Mouse (Mus musculus): Measurements from ENCODE around the gene Stard3nl.

Stard3nl gene

GRCm38 (mm10) chr13:19395688-19396354 lies at the start of gene Stard3nl:
TSS of gene Stard3nl (minus strand) at chr13:19395795.
- peak; percentile 97 for DNase-seq (ENCODE audit: low spot score in 2 of 2)

- no peak for DNase-seq (ENCODE audit: low spot score in 2 of 2)
These were observed 42.4 kb upstream of the Stard3nl start for GRCm38 (mm10) chr13:19438040-19438439.

DNA sequence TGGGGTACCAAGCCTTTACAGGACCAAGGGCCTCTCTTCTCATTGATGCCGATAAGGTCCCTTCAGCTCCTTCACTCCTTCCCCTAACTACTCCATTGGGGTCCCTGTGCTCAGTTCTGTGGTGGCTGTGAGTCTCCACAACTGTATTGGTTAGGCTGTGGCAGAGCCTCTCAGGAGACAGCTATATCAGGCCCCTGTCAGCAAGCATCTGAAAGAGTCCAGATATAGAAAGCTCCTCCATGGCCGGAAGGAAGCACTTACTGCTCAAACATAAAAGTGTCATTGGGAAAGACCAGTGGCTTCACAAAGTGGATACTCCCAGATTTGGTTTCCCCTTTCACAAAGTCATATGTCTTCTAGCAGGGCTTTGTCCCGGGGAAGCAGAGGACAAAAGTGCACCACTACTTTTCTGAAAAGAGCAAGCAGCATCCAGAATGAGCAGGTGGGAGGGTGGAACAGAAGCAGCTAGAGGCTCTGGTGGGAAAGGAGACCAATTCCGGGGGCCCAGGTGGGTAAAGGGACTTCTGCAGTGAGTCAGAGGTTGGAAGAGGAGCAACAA lies 34.3 kb upstream of the Stard3nl start:
- no peak for DNase-seq (ENCODE audit: low spot score in 2 of 2)

GRCm38 (mm10) chr13:19428076-19428475 lies 32.5 kb upstream of the Stard3nl start:
- no peak for DNase-seq (ENCODE audit: low spot score in 2 of 2)

DNA sequence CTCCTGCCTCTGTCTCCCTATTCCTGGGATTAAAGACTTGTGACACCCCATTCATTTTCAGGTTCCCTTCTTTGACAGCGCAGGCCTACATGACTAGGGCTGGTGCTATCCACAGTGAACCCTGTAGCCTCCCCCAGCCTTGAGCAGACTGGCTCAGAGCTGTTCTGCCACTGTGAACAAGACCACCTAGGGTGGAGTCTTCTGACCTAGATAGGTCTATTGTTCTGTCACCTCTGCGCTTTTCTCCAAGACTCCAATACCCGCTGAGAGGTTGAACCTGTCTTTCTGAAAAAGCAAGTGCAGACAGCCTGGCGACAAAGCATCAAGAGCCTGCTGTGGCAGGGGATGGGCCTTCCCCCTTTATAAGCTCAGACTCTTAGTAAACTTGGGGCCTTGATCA lies 29.0 kb upstream of the Stard3nl start:
- no peak for DNase-seq (ENCODE audit: low spot score in 2 of 2)

DNA sequence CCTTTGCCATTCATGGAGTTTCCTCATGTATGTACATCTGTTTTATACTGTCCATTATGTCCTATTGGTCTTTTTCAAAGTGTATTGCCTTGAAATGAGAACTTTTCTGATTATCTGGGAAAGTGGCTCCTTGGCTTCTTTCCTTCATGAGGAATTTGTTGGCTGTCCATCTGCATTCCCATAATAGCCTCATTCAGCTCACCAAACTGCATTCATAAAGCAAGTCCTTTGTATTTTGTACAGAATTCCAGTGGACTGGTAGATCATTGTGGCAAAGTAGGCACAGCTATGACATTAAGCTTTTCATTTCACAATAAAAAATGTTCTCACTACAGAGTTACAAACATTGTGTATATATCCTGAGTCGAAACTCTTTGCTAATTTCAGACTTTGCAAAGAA lies 26.9 kb upstream of the Stard3nl start:
- DNase-seq (ENCODE audit: low spot score in 2 of 2), result no peak

GRCm38 (mm10) chr13:19417885-19418521 lies 22.4 kb upstream of the Stard3nl start:
- DNase-seq (ENCODE audit: low spot score in 2 of 2), result no peak

- no peak for DNase-seq (ENCODE audit: low spot score in 2 of 2)
These were observed 20.4 kb upstream of the Stard3nl start for GRCm38 (mm10) chr13:19415894-19416531.

GRCm38 (mm10) chr13:19415337-19415736 lies 19.7 kb upstream of the Stard3nl start:
- DNase-seq (ENCODE audit: low spot score in 2 of 2), result no peak

GRCm38 (mm10) chr13:19412334-19412939 lies 16.8 kb upstream of the Stard3nl start:
- no peak for DNase-seq (ENCODE audit: low spot score in 2 of 2)

DNA sequence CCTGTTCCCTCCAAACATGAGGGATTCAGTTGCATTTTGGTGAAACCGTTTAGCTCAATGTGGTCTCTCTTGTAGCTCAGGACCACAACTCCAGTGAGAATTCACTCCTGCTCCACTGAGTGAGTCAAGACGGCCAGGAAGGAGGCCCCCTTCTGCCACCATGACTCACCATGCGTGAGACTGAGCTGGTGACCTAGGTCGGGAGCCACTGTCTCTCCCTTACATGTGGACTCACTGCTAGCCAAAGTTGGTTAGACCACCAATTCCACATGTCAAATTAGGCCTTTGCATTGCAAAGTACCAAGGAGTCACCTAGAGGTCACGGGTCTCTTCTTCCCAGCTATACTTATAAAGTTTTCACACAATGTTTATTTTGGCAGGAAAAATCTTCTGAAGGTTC lies 16.3 kb upstream of the Stard3nl start:
- no peak for DNase-seq (ENCODE audit: low spot score in 2 of 2)

GRCm38 (mm10) chr13:19410694-19411093 lies 15.1 kb upstream of the Stard3nl start:
- no peak for DNase-seq (ENCODE audit: low spot score in 2 of 2)

GRCm38 (mm10) chr13:19407953-19408352 lies 12.4 kb upstream of the Stard3nl start:
- no peak for DNase-seq (ENCODE audit: low spot score in 2 of 2)

DNA sequence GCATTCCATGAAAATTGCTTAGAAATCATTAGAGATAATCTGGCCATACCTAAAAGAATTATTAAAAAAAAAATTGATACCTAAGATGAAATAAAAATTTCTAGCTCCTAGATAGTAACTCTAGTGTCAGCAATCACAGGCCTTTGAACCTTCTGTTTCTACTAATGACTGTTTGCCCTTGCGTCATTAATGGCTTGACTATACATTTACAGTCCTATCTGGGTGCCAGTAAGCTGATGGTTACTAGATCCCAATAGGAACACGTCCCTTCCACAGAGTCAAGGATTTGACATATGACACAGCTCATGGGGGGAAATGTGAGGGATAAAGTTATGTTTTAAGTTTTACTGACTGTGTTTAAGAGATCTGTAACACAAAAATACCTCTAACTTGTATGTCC lies 9.0 kb upstream of the Stard3nl start:
- no peak for DNase-seq (ENCODE audit: low spot score in 2 of 2)

DNA sequence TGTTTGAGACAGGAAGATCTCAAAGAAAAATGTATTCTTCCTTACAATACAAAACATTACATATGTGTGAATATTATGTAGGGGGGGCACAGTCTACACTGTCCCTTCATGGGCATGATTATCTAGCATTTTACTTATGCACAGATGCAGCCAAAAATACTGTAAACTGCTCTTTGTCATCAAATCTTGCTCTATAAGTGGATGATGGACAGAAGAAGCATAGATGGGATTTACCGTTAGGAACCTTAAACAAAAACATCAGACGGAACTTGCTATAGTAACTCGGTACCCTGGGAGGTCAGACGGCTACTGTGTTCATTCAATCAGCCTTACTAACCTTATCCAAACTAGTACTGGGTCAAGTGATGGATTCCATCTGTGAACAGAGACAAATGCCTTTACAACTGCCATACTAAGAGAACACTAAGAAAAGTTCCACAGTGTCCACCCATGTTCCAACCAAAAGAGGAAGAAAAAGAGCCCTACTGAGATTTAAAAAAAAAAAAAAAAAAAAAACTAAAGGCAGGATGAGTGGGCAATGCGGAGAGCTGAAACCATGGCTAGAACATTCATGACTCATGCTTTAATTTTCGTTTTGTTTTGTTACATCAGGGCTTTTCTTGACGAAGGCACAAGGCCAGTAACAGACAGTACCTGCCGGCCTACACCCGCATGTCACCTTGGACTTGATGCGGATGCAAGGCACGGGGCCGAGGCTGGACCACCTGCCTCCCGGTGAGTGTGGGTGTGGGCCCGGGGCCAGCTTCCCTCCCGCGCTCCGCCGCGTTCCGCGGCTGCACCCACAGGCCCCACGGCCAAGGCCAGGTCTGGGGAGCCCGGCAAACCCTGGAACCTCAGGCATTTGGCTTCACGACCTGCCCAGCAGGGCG lies 552 bp downstream of the Stard3nl start:
- no peak for DNase-seq (ENCODE audit: low spot score in 2 of 2)

DNA sequence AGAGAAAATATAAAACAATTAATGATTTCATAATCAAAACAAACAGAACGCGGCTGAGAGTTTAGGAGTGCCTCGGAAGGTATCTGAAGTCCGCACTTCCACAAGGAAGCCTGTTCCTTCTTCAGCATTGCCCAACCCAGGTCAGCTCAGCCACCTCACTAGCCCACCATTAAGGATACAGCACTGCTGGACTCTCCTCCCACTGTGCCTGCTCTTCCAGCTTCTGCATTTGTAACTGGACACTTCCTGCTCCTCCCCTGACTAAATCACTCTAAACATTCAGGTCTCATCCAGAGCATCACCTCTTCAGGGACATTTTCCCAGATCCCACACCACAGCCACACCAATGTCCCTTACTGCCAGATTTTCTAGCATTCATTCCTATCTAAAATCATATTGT lies 1.4 kb downstream of the Stard3nl start:
- DNase-seq (ENCODE audit: low spot score in 2 of 2), result no peak

GRCm38 (mm10) chr13:19393731-19394130 lies 1.9 kb downstream of the Stard3nl start:
- DNase-seq (ENCODE audit: low spot score in 2 of 2), result no peak

DNA sequence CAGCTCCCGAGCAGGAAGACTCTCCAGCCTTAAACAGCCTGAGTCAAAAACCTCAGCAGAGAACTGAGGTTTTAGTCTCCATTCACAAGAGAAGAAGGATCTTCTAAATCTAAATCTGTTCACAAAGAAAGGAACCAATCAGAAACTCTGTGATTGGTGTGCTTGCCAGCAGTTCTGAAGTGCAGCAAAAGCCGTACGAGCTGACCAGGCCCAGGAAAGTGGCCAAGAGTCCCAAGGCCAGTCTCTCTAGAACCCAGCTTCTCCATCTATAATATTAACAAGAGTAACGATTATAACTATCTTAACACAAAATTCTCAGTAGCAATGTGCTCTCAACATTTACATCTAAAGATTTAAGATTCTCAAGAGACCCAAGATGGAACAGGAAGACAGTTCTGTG lies 4.0 kb downstream of the Stard3nl start:
- DNase-seq (ENCODE audit: low spot score in 2 of 2), result no peak

DNA sequence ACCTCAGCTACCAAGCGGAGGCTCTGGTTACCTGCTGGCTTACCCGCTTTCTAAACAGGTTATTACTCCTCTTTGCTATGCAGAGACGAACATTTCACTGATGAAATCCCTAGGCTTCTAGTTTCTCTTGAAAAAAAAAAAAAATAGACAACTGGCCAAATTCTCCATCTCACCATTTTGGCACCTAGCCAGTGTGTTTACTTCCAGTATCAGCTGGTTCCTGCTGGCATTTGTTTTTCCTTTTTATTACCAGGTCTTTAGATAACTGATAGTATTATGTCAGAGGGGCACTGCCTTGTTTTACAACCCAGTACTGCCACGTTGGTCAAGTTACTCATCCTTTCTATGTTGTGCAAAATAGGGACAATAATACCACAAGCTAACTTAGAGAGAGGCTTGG lies 5.3 kb downstream of the Stard3nl start:
- DNase-seq (ENCODE audit: low spot score in 2 of 2), result no peak

DNA sequence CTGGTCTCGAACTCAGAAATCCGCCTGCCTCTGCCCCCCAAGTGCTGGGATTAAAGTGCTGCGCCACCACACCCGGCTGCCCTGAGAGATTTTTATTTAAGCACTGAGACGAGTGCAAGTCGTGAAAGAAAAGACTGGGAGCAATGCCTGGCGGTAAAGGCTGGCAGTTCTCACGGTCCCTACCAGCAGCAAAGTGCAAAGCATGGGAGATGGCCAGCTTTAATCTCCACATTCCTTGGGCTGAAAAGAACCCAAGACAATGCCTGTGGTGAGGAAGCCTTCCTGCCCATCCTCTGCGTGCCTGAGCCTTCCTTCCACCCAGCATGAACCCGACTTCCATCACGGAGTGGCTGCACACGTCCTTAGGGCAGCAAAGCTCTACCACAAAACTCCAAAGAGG lies 5.7 kb downstream of the Stard3nl start:
- DNase-seq (ENCODE audit: low spot score in 2 of 2), result no peak

- no peak for DNase-seq (ENCODE audit: low spot score in 2 of 2)
These were observed 6.2 kb downstream of the Stard3nl start for GRCm38 (mm10) chr13:19389434-19389833.
